Mouse (Mus musculus) embryonic fibroblast, embryonic 13.5 days (primary cell): ENCODE measurements at regions not wholly inside any gene's neighbourhood (a gene's known extent, or its start where the extent isn't known, plus 50 kb on each side); places are given as distances from the start of the nearest gene placed in this dataset.

ENCODE experiments used
- CTCF ChIP-seq: IDR thresholded peaks from 2 replicates; pipeline ENCODE4 v1.5.1; 2011; ENCODE audit warnings: mild to moderate bottlenecking, control low read depth, low read length, moderate library complexity, borderline replicate concordance; ENCODE audit not compliant: insufficient read depth
- POLR2A ChIP-seq: IDR thresholded peaks from 2 replicates; pipeline ENCODE4 v1.6.1; 2011; ENCODE audit warnings: low read depth, mild to moderate bottlenecking, control low read depth, low read length, moderate library complexity

GRCm38 (mm10) chr17:62160301-62160700 lies 720.8 kb downstream of the Efna5 start:
- TF ChIP-seq POLR2A: no peak
- no peak for TF ChIP-seq CTCF
